Mouse (Mus musculus): ENCODE data around the gene Tmem81. TPM values are rescaled to one million over a fixed set of nuclear protein-coding genes. Genes with fewer than 3 reads are reported as not detected.
A peak's percentile ranks its signal among the peaks of the same experiment; 100 is the strongest.
"Not testable (repeated sequence)": the region's sequence is repeated elsewhere in the genome, so short reads cannot be mapped to it uniquely, and the experiment has no call there.

Gene Tmem81
- polyA plus RNA-seq (2015; fragmentation: Nextera tagmentation; extraction: Ambion mirVana), result 1.7 and 2.0 TPM in 2 replicates

DNA sequence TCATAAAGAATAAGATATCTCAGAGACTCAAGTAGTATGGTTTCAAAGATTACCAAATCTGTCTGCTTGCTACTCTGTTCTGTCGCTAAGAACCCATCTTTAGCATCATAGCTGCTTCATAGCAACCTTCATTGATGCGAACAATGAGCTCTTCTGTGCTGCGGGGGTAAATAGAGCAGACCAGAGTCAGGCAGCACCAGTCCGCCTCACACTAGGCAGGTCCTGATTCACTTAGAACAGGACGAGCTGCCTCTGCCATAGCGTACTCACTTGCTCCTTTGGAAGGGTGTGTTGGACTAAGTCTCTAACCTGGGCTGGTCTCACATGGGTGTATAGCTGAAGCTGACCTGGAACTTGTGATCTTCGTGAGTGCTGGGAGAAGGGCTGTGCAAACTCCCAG, at the start of gene Tmem81:
Tmem81 (plus strand) TSS at position 173 of the 400 bp plus-strand sequence.
- 91% methylated on average over 7 of the region's 7 CpGs for WGBS
- no peaks in the 10 kb centered on the region for H3K27me3 ChIP-seq

DNA sequence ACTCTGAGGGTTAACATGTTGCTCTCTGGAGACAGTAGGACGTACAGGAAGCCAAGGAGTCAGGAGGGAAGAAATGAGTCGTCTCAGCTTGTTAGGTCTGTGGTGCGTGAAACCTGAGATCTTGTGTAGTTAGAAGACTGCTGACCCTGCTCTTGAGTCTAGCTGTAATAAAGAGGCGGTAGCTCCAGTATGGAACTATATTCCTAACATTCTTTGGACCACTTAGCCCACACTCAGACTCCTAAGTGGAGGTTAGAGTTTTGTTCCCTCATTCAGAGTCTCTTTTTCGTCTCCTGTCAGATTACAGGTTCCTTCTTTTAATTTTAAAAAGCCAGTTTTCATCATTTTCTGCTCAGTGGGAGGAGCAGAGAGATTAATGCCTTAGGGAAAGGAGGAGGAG, 41.4 kb upstream of the Tmem81 start:
- no peaks in the 10 kb centered on the region for H3K27me3 ChIP-seq
- no peak overlapping the region for H3K4me2 ChIP-seq (replicated peaks)
- H3K4me3 ChIP-seq, result no peak overlapping the region
- ATAC-seq (ENCODE audit: low FRiP score, low read depth), result no peak
- H3K27ac ChIP-seq, result no peak overlapping the region
- WGBS, result 52% methylated on average over 5 of the region's 5 CpGs
- 0 out of 2 replicates have a peak, but pooled peaks cover 4% of the 10 kb centered on the region for H3K4me1 ChIP-seq
- no peak overlapping the region for H3K9ac ChIP-seq
- no peaks in the 10 kb centered on the region for H3K9me3 ChIP-seq
- peaks cover 72% of the 10 kb centered on the region for H3K36me3 ChIP-seq

More for the DNA sequence above, at the start of gene Tmem81:
- H3K36me3 ChIP-seq, result peaks cover 67% of the 10 kb centered on the region
- H3K9ac ChIP-seq, result no peak within 1 kb of the TSS
- no peaks in the 10 kb centered on the region for H3K4me1 ChIP-seq
- H3K9me3 ChIP-seq, result no peaks in the 10 kb centered on the region
- ATAC-seq (ENCODE audit: low FRiP score, low read depth), result no peak
- no peak within 1 kb of the TSS for H3K4me2 ChIP-seq (replicated peaks)
- H3K27ac ChIP-seq, result no peak within 1 kb of the TSS
- H3K4me3 ChIP-seq, result no peak within 1 kb of the TSS

DNA sequence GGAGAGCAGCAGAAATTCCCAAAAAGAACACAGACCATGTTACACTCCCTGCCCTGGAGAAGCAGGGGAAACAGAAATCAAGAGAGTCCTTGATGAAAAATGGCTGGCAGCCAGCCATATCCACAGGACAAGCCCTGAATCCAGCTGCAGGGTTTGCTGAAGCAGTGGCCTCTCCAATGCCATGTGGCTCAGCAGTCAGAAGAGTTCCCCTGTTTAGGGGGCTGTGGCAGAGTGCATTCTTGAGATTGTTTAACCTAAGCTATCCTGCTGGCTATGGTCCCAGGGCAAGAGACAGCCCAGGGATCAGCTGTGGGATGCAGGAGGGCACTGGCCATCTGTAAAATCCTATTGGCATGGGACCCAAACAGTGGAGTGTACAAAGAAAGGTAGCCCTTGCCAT, 37.1 kb upstream of the Tmem81 start:
- Histone ChIP-seq H3K4me3 (no peak overlapping the region), H3K27ac (no peak overlapping the region), H3K4me1 (0 out of 2 replicates have a peak, but pooled peaks cover 4% of the 10 kb centered on the region), H3K4me2 (replicated peaks) (no peak overlapping the region), H3K9me3 (no peaks in the 10 kb centered on the region), H3K27me3 (no peaks in the 10 kb centered on the region), H3K36me3 (peaks cover 32% of the 10 kb centered on the region), H3K9ac (no peak overlapping the region)
- 0 out of 2 replicates have a peak, but pooled peaks have one; percentile 24 for ATAC-seq (ENCODE audit: low FRiP score, low read depth)

DNA sequence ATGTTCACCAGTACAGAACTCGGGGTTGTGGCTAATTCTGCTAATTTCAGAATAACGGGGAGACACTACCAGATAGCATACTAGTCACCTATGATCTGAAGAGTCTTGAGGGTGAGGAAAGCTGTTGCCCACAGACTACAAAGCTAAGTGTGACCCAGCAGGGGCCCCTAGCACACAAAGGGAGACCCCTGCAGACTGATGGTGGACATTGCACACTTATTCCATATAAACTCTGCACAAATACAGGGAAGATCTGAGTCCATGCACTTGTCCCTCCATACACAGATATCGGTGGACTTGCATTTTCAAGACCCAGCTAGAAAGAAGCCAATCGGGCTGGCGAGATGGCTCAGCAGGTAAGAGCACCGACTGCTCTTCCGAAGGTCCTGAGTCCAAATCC, 36.5 kb upstream of the Tmem81 start:
- H3K9me3 ChIP-seq, result no peaks in the 10 kb centered on the region
- peaks cover 27% of the 10 kb centered on the region for H3K36me3 ChIP-seq
- H3K27me3 ChIP-seq, result no peaks in the 10 kb centered on the region
- H3K9ac ChIP-seq, result no peak overlapping the region
- H3K4me2 ChIP-seq (replicated peaks), result no peak overlapping the region
- no peak for ATAC-seq (ENCODE audit: low FRiP score, low read depth)
- H3K27ac ChIP-seq, result no peak overlapping the region
- H3K4me1 ChIP-seq, result 0 out of 2 replicates have a peak, but pooled peaks cover 4% of the 10 kb centered on the region
- H3K4me3 ChIP-seq, result no peak overlapping the region
- 91% methylated on average over 7 of the region's 7 CpGs for WGBS

DNA sequence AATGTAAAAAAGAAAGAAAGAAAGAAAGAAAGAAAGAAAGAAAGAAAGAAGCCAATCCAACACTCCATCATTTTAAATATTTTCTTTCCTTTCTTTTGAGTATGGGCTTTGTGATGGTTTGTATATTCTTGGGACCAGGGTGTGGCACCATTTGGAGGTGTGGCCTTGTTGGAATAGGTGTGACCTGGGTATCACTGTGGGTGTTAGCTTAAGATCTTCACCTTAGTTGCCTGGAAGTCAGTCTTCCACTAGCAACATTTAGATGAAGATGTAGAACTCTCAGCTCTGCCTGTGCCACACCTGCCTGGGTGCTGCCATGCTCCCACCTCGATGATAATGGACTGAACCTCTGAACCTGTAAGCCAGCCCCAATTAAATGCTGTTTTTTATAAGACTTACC, 36.0 kb upstream of the Tmem81 start:
- 89% methylated on average over 1 of the region's 1 CpGs for WGBS
- not testable (repeated sequence) for H3K4me2 ChIP-seq (replicated peaks); H3K9ac ChIP-seq; H3K4me1 ChIP-seq; H3K27me3 ChIP-seq; ATAC-seq (ENCODE audit: low FRiP score, low read depth); H3K27ac ChIP-seq; H3K4me3 ChIP-seq; H3K9me3 ChIP-seq
- H3K36me3 ChIP-seq, result peaks cover 21% of the 10 kb centered on the region

DNA sequence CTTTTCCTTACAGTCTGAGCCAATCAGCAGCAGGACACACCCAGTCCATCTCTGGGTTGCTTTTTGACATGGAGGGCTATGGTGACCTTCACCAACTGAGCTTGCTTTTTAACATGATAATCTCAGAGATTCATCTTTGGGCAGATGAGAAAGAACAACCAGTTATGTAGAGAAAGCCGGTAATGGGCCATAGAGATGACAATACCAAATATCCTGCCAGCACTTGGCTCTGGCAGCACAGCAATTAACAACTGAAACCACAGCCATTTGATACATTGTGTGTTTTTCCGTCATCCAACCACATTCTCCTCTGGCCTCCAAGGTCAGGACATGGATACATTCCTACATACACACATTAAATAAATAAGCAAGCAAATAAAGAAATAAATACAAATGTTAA, 35.0 kb upstream of the Tmem81 start:
- Histone ChIP-seq H3K27me3 (no peaks in the 10 kb centered on the region), H3K27ac (no peak overlapping the region), H3K9me3 (no peaks in the 10 kb centered on the region), H3K9ac (no peak overlapping the region), H3K4me2 (replicated peaks) (no peak overlapping the region), H3K36me3 (peaks cover 11% of the 10 kb centered on the region), H3K4me3 (no peak overlapping the region), H3K4me1 (peaks cover 9% of the 10 kb centered on the region)
- ATAC-seq (ENCODE audit: low FRiP score, low read depth), result no peak
- 90% methylated on average over 2 of the region's 2 CpGs for WGBS

DNA sequence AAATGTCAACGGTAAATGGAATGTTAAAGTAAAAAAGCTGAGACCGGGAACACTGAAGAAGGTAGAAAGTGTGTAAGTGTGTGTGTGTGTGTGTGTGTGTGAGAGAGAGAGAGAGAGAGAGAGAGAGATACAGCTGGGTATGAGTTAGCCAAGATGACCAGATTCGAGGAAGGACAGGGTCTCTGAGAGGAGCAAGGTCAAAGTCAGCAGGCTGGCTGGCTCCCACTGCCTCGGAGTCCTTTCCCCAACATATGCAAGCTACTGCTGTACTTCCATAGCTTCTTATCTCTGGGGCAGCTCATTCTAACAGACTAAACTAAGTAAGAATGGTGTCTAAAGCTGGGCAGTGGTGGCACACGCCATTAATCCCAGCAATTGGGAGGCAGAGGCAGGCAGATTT, 34.5 kb upstream of the Tmem81 start:
- ATAC-seq (ENCODE audit: low FRiP score, low read depth), result no peak
- WGBS, result 90% methylated on average over 5 of the region's 5 CpGs
- no peak overlapping the region for H3K4me3 ChIP-seq

DNA sequence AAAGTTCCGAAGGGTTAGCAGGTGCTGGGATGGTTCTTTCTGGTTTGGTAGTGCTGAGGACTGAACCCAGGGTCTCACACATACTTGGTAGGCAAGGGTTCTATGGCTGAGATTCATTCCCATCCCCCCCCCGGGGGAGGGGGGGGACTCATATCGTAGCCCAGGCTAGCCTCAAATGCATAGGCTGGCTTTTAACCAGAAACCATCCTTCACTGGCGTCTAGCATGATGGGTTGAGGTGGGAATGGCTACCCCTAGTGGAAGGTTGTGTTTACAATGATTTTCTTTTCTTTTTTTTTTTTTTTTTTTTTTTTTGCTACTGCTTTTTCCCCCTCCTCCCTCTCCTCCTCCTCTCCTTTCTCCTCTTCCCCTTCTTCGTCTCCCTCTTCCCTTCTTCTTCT, 33.5 kb upstream of the Tmem81 start:
- no peaks in the 10 kb centered on the region for H3K9me3 ChIP-seq
- no peak overlapping the region for H3K9ac ChIP-seq
- peaks cover 9% of the 10 kb centered on the region for H3K4me1 ChIP-seq
- H3K4me3 ChIP-seq, result no peak overlapping the region
- no peak for ATAC-seq (ENCODE audit: low FRiP score, low read depth)
- no peaks in the 10 kb centered on the region for H3K36me3 ChIP-seq
- H3K4me2 ChIP-seq (replicated peaks), result no peak overlapping the region
- WGBS, result 65% methylated on average over 5 of the region's 5 CpGs
- H3K27me3 ChIP-seq, result no peaks in the 10 kb centered on the region
- H3K27ac ChIP-seq, result no peak overlapping the region

More for the DNA sequence above, 34.5 kb upstream of the Tmem81 start:
- no peak overlapping the region for H3K9ac ChIP-seq
- no peaks in the 10 kb centered on the region for H3K27me3 ChIP-seq
- no peaks in the 10 kb centered on the region for H3K9me3 ChIP-seq
- H3K36me3 ChIP-seq, result peaks cover 8% of the 10 kb centered on the region; the same call in 1 of the 2 replicates
- H3K27ac ChIP-seq, result no peak overlapping the region
- no peak overlapping the region for H3K4me2 ChIP-seq (replicated peaks)
- peaks cover 9% of the 10 kb centered on the region for H3K4me1 ChIP-seq

DNA sequence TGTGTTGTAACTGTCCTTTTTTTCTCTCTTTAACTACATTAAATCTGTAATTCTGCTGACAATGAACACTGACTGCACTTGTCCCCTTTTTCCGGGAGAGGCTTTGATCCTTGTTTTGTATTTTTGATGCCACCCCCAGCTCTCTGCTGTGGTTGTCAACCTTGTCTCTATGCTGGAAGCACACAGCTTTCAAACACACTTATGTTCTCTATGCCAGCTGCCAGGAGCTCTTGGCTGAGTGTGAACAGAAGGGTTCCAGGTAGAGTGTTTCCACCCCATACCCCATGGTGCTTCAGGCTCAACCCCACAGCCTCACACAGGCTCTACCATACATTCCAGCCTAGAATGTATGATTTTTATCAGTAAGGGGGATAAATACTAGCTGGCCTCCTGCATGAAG, 31.5 kb upstream of the Tmem81 start:
- Histone ChIP-seq H3K4me1 (peaks cover 20% of the 10 kb centered on the region), H3K9ac (no peak overlapping the region), H3K4me3 (no peak overlapping the region), H3K27me3 (no peaks in the 10 kb centered on the region), H3K4me2 (replicated peaks) (no peak overlapping the region), H3K27ac (no peak overlapping the region), H3K9me3 (no peaks in the 10 kb centered on the region), H3K36me3 (no peaks in the 10 kb centered on the region)
- WGBS, result 76% methylated on average over 1 of the region's 1 CpGs
- ATAC-seq (ENCODE audit: low FRiP score, low read depth), result no peak

DNA sequence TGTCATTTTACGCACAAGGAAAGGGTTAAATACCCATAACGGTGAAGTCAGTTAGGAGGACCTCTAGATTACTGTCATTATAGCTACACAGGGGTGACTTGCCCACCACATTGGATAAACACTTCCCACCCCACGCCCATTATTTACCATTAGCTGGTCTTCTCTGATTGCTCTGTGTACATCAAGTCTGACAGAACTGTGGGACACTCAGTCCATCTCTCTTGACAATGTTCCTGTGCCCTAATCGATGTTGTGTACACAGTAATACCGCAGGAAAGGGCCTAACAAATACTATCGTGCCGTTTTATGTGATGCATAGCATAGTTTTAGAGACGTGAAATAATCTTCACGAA, 29.5 kb upstream of the Tmem81 start:
- Histone ChIP-seq H3K36me3 (no peaks in the 10 kb centered on the region), H3K4me1 (peaks cover 22% of the 10 kb centered on the region), H3K4me3 (peak overlapping the region; percentile 87), H3K9ac (peak overlapping the region; percentile 90), H3K4me2 (replicated peaks) (peak overlapping the region; percentile 72), H3K9me3 (no peaks in the 10 kb centered on the region), H3K27ac (no peak overlapping the region; the same call in 1 of the 2 replicates), H3K27me3 (no peaks in the 10 kb centered on the region)
- WGBS, result 6% methylated on average over 9 of the region's 9 CpGs
- peak; percentile 39 for ATAC-seq (ENCODE audit: low FRiP score, low read depth)

DNA sequence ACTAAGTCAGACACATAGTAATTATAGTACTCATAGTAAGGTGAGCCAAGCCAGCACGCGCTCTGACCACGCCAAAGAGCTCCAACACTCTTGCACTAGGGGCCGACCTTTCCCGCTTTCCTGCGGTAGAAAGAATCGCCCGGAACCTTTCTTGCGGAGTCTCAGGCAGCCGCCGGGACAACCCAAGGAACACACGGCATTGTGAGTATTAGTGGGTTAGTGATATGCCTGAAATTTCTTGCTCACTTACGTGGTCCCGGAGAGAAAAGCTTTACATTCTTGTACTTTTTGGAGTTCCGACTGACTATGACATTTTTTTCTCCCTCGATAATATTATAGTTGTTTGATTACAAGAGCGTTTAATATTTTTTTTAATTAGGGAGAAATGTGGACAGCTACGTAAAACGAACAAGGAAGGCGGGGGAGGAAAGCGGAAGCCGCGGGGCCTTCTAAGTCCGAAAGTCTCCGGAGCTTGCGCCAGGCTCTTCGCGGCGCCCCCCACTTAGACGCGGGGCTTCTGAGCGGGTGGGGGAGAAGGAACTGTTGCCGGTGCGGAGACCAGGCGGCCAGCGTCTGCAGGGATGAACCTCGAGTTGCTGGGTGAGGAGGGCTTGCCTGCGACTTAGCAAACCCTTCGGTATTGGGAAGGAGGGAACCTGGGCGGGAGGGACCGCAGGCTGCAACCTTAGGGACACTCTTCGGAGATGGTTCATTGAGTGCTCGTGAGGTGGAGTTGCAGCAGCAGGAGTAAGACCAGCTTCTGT, 28.9 kb upstream of the Tmem81 start, which contains the start of gene Rbbp5:
Rbbp5 (plus strand) TSS at position 438 of the 764 bp plus-strand sequence.
- H3K9me3 ChIP-seq, result no peaks in the 10 kb centered on the region
- H3K36me3 ChIP-seq, result no peaks in the 10 kb centered on the region
- H3K27ac ChIP-seq, result peak within 1 kb of the TSS; percentile 72; the same call in 1 of the 2 replicates
- ATAC-seq (ENCODE audit: low FRiP score, low read depth), result peak; percentile 90
- under 1% methylated on average over 43 of the region's 43 CpGs for WGBS
- H3K4me2 ChIP-seq (replicated peaks), result peak within 1 kb of the TSS; percentile 72
- peaks cover 27% of the 10 kb centered on the region for H3K4me1 ChIP-seq
- peak within 1 kb of the TSS; percentile 90 for H3K9ac ChIP-seq
- H3K4me3 ChIP-seq, result peak within 1 kb of the TSS; percentile 87
- no peaks in the 10 kb centered on the region for H3K27me3 ChIP-seq

DNA sequence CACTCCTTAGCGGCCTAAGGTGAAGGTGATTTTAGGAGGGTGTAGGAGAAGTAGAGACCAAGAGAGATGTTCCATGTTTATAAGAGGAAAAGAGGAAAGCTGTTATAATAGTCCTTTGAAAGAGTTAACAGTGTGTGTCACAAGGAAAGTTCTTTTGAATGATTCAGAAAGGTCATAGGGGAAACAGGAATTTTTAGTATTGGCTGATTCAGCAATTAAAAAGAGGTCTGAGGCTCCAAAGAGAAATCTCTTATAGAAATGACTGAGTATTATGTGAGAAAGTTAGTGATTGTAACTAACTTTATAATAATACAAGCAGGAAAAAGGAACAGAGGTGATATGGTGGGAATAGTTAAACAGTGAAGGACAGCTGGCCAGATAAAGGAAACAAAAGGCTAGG, 26.6 kb upstream of the Tmem81 start:
- Histone ChIP-seq H3K36me3 (peaks cover under 1% of the 10 kb centered on the region; the same call in 1 of the 2 replicates), H3K9ac (no peak overlapping the region), H3K9me3 (no peaks in the 10 kb centered on the region), H3K4me1 (peaks cover 27% of the 10 kb centered on the region), H3K4me3 (no peak overlapping the region), H3K27ac (no peak overlapping the region), H3K4me2 (replicated peaks) (no peak overlapping the region), H3K27me3 (no peaks in the 10 kb centered on the region)
- WGBS, result 88% methylated on average over 1 of the region's 1 CpGs
- no peak for ATAC-seq (ENCODE audit: low FRiP score, low read depth)

DNA sequence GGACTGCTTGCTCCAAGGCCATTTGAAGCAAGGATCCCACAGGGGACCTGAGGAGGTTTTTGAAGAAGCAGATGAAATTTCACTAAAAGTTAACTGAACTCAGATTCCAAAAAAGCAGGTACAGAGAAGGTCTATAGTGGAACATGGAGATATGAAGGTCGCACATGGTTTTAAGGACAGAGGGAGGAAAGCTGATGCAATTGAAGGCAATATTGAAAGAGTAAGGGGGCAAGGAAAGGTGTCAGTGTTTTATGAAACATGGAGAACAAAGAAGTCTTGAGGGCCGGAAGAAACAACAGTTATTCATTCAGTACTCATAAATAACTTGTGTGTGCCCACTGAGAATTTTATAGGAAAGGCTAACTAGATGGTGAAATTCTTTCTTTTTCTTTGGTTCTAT, 24.4 kb upstream of the Tmem81 start:
- H3K4me2 ChIP-seq (replicated peaks), result no peak overlapping the region
- 81% methylated on average over 2 of the region's 2 CpGs for WGBS
- H3K4me3 ChIP-seq, result no peak overlapping the region
- peaks cover 22% of the 10 kb centered on the region for H3K4me1 ChIP-seq
- H3K9me3 ChIP-seq, result no peaks in the 10 kb centered on the region
- H3K36me3 ChIP-seq, result peaks cover 16% of the 10 kb centered on the region
- no peak overlapping the region for H3K27ac ChIP-seq
- ATAC-seq (ENCODE audit: low FRiP score, low read depth), result no peak
- no peak overlapping the region for H3K9ac ChIP-seq
- H3K27me3 ChIP-seq, result no peaks in the 10 kb centered on the region

Measured in limb, embryonic 13.5 days (tissue).